Mouse (Mus musculus) WW6 (cell line): ENCODE results near the gene Tssk1.

Experiments used
- DNase-seq: peaks from one replicate; pipeline ENCODE4 v3.0.0-alpha.2; 2013; ENCODE audit warnings: low read depth, low spot score

Gene Tssk1

DNA sequence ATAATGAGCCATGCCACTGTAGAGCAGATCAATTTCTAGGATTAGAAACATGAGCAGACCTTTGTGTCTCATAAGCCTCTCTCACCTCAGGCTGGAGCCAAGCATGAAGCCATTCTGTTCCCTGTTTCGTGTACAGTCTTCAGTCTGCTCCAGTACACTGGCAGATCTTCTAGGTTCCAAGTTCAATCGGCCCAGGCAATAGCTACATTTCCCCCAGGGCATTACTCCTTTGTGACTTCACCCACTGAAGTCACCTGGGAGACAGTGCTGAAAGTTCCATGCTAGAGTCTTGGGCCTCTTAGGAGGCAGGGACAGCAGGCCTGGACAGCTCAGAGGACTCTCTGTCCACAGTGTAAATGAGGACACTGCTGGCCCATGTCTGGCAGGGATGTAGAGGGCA lies at the start of gene Tssk1:
TSS of gene Tssk1 (plus strand) at position 301 of the 400 bp plus-strand sequence.
- no peak for DNase-seq

DNA sequence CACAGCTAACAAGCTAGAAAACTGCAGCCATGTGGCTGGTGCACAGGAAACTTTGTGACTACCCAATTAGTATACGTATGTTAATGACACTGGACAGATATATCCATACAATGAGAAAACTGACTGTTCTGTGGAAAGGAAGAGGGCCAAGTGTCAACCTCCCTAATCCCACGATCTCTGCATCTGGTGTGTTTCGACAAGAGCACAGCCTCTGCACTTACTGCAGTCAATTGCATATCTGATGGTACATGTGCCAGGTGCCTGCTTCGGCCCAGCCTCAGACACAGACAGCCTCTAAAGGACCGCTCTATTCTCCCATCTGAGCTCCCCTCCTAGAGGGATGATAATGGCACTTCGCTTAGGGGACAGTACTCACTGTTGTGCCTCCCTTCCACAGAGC lies 45.6 kb upstream of the Tssk1 start:
- no peak for DNase-seq

- no peak for DNase-seq
Observed at GRCm38 (mm10) chr16:17848928-17849327, 45.1 kb upstream of the Tssk1 start.

DNA sequence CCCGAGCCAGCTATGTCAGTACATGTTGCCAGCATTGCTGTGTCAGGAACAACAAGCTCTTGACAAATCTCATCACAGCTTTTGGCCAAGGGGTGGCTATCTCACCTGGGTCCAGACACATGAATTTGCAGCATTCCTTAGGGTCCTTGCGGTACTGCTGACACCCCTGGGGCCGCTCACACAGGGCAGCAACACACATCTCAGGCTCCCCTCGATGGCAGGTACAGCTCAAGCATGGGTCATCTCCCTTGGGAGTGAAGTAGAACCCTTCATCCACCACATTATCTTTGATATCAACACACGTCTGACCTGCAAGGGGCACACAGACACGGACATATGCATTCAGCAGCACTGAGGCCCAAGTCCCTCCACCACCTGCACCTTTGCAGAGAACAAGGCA lies 44.5 kb upstream of the Tssk1 start:
- no peak for DNase-seq

- no peak for DNase-seq
Observed at GRCm38 (mm10) chr16:17851331-17851730, 42.7 kb upstream of the Tssk1 start.

DNA sequence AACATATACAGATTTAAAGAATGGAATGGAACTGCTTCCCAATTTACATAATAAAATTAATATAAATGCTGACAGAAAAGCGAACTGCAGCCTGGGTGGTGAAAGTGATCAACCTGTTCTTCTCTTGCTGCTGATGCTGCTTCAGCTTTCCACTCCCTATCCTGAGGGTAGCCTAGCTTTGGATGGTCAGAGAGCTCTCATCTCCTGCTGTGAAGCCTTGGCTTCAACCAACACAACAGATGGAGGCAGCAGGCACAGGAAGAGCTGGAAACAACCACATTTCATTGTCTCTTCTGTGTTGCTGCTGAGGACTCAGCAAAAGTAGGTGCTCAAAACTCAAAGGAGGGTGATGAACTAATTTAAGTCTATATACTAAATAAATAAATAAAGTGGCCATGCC lies 42.2 kb upstream of the Tssk1 start:
- no peak for DNase-seq

DNA sequence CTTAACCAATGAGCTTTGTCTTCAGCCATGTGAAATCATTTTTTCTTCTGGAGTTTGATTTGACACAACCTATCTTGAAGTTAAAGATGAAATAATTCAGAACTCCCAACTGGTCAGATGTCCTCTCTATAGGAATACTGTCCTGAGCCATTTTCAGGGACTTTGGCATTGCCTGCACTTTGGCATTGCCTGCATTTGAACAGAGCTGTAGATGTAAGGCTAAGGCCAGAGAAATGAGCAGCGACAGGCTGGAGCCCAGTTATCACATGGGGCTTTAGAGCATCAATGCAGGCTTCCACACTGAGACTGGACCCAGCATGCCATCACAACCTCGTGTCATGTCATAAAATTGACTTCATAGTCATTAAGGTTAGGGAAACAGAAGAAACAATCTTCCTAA lies 40.8 kb upstream of the Tssk1 start:
- no peak for DNase-seq

GRCm38 (mm10) chr16:17857157-17857556 lies 36.9 kb upstream of the Tssk1 start:
- no peak for DNase-seq

GRCm38 (mm10) chr16:17858592-17858991 lies 35.4 kb upstream of the Tssk1 start:
- DNase-seq, result no peak

DNA sequence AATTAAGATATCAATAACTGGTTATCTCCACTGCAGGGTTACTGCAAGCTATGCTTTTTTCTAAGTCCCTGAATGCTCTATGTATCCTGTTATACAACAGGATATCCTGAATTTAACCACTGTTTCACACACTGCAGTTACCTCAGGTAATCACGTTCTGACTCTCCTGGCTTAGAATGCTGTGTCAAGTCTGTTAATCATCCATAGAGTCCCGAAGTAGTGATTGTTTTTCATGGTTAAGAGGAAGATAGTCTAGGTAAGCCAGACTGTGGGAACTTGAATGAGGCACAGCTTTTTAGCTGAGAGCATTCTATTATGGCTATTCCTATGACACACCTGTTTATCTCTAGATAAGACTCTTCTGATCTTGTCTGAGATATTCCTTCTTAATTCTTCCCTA lies 28.7 kb upstream of the Tssk1 start:
- DNase-seq, result no peak

DNA sequence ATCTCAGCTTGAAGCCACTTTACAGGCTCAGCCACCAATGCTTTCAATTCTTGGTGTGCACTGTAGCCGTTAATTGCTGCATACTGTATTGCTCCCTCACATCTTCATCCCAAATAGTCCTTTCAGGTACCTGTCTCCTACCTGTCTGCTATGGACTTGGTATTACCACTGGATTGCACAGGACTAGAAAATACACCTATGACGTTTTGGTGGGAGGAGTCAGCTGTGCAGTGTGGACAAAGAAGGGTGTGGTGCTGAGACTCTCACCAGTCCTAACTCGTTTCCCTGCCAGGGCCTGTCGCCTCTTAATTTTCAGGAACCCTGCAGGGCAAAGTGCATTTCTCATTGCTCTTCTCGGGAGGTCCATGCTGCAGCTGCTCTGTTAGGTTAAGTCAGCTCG lies 28.3 kb upstream of the Tssk1 start:
- peak; percentile 26 for DNase-seq

DNA sequence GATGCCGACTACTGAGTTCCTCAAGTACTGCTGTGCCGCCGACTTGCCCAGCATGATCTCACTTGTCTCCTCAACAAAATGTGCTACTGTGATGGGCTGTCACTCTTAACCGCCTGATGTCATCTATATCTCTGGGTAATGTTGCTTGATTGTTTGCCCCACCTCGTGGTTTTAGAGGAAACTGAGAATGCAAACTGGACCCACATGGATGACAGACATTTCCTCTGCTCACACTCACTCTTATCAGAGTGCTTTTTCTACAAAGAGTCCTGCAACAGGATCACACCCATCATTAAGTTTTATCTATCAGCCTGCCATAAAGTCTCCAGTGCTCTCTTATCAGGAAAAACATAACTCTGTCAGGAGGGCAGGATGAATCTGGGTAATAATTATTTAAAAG lies 22.8 kb upstream of the Tssk1 start:
- no peak for DNase-seq

DNA sequence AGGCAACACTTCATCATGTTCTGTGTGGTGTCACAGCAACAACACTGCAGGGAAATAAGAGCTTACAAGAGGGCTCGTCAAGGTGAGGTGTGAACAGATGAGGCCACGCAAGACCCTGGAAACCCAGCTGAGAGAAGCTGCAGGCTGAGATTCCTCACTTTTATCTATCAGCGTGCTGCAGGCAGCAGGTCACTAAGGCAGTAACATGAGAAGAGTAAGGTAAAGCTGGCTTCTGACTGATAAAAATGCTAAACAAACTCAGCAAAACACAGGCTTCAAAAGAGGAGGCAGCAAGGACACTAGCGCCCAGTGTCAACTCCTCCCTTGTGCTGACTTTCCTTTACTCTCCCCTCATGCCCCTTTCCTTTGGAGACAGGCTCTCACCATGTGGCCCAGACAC lies 21.0 kb upstream of the Tssk1 start:
- no peak for DNase-seq

- no peak for DNase-seq
Observed at GRCm38 (mm10) chr16:17875174-17875573, 18.8 kb upstream of the Tssk1 start.

DNA sequence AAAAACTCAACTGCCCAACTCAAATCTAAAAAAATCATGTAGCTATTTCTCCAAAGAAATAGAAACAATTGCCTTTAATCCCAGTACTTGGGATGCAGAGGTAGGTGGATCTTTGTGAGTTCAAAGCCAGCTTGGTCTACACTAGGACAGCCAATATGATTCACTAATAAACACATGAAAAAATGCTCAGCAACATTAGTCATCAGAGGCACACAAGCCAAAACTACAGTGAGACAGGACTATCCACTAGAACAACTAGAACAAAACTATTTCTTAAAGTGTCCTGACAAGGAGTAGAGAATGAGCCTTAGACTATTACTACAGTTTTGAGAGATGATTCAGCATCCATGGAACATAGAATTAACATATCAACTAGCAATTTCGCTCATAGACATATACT lies 17.9 kb upstream of the Tssk1 start:
- DNase-seq, result no peak

DNA sequence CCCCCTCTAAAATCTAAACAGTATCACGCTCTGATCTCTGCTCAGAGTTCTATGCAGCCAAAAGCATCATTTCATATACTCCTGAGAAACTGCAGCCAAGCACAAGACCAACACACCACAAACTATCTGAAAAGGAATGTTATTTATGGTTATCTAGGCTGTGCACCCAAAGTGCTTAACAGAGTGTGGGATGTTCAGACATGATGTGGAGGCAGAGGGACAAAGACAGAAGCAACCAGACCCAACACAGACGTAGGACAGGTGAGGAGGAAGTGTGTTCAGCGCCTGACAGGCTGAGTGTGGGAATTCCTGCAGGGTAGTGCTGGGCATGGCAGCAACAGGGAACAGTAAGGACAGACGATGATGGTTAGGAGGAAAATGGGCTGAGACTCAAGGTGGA lies 14.5 kb upstream of the Tssk1 start:
- DNase-seq, result no peak

GRCm38 (mm10) chr16:17882196-17882595 lies 11.8 kb upstream of the Tssk1 start:
- DNase-seq, result no peak

DNA sequence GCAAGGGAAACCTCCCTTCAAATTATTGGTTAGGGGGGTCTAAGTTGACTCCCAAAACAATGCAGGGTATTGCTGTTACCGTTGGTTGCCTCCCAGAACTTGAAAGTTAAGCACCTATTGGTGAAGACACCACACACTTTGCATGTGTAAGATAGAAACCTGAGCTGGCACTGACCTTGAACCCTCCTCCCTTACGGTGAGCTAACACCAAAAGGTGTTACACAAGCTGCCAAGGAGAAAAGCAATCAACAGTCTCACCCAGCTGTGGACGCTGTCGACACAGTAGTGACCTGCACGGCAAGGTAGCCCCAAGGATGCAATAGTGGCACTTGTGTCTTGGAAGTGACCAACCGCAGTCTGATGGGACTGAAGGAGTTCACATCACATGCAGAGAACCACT lies 9.9 kb upstream of the Tssk1 start:
- DNase-seq, result no peak

- no peak for DNase-seq
Observed at GRCm38 (mm10) chr16:17889689-17890341, 4.2 kb upstream of the Tssk1 start.

GRCm38 (mm10) chr16:17890342-17890727 lies 3.7 kb upstream of the Tssk1 start:
- DNase-seq, result no peak

- DNase-seq, result no peak
Observed at GRCm38 (mm10) chr16:17890917-17891566, 3.0 kb upstream of the Tssk1 start.

GRCm38 (mm10) chr16:17891567-17891959 lies 2.5 kb upstream of the Tssk1 start, which contains the start of gene Gm20518:
Gm20518 (minus strand) TSS chr16:17891671.
- DNase-seq, result peak; percentile 95

- DNase-seq, result no peak
Observed at GRCm38 (mm10) chr16:17892606-17893005, 1.4 kb upstream of the Tssk1 start.

DNA sequence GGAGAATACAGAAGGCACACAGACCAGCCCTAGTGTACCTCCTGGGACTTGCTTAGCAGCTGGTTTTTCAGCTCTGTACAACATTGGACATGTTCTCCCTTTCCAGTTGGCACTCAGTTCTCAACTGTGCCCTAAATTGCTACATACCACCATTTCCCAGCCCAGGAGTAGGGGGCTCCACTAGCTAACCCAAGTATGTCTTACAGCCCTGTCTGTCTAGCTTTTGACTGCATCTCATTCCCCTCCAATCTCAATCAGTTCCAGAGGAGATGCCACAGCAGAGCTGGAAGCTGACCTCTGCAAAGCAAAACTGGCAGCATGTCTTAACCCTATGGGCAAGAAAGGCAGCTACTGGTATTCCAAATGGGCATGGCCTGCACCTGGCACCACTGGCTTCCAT lies 2.1 kb downstream of the Tssk1 start:
- no peak for DNase-seq
